Mouse (Mus musculus) spleen, adult 2 months (tissue): Measurements from ENCODE around the gene Tmem51. TPM values are rescaled to one million over a fixed set of nuclear protein-coding genes. Genes with fewer than 3 reads are reported as not detected.

Experiments
- DNase-seq, 2 experiments: peaks; one replicate each; pipeline versions ENCODE4 v3.0.0 to v3.0.0-alpha.2; 2012 to 2021; ENCODE audit warnings: low spot score in 2 of 2, low read depth in 1 of 2
- H3K27ac ChIP-seq: fragments of 200-500 bp; 2 replicates; pipeline ENCODE4 v1.5.1; 2012; ENCODE audit warnings: low read length, inconsistent platforms; ENCODE audit not compliant: insufficient read depth
- H3K27me3 ChIP-seq: fragments of 200-500 bp; 2 replicates; pipeline ENCODE4 v1.6.1; 2012; ENCODE audit warnings: mild to moderate bottlenecking, moderate library complexity, low read length, inconsistent platforms; ENCODE audit not compliant: control insufficient read depth, insufficient read depth
- H3K36me3 ChIP-seq: fragments of 200-500 bp; 2 replicates; pipeline ENCODE4 v1.6.1; 2012; ENCODE audit warnings: mild to moderate bottlenecking, low read length, inconsistent platforms; ENCODE audit not compliant: control insufficient read depth, insufficient read depth
- H3K4me1 ChIP-seq: fragments of 200-500 bp; 2 replicates; pipeline ENCODE4 v1.6.1; 2011; ENCODE audit warnings: inconsistent platforms; ENCODE audit not compliant: control insufficient read depth, insufficient read depth, insufficient read length
- H3K4me3 ChIP-seq: fragments of 200-500 bp; 2 replicates; pipeline ENCODE4 v1.5.1; 2011; ENCODE audit warnings: mild to moderate bottlenecking, inconsistent platforms; ENCODE audit not compliant: insufficient read depth, insufficient read length; ENCODE audit errors: extremely low read depth
- CTCF ChIP-seq: fragments of 200-500 bp; IDR thresholded peaks from 2 replicates; pipeline ENCODE4 v1.5.1; 2011; ENCODE audit warnings: mild to moderate bottlenecking, inconsistent platforms; ENCODE audit not compliant: insufficient read depth, insufficient read length, insufficient replicate concordance; ENCODE audit errors: extremely low read depth
- POLR2A ChIP-seq: fragments of 200-500 bp; IDR thresholded peaks from 2 replicates; pipeline ENCODE4 v1.6.1; 2011; ENCODE audit warnings: low read depth, low read length, inconsistent platforms
- WGBS: fragments of 180-500 bp; shearing (Covaris S2); methylation state at CpG from one replicate; pipeline ENCODE4 v1.1.7; 2018; 5-methylcytosine and 5-hydroxymethylcytosine counted together
- polyA plus RNA-seq: library from polyadenylated mRNA; depleted of rRNA; stranded (reverse); fragments of >200 nt; gene quantifications from 2 replicates; pipeline ENCODE4 v1.2.3, GENCODE M21; 2012

Tmem51 gene
- polyA plus RNA-seq, 1 experiment = 21.0 TPM

DNA sequence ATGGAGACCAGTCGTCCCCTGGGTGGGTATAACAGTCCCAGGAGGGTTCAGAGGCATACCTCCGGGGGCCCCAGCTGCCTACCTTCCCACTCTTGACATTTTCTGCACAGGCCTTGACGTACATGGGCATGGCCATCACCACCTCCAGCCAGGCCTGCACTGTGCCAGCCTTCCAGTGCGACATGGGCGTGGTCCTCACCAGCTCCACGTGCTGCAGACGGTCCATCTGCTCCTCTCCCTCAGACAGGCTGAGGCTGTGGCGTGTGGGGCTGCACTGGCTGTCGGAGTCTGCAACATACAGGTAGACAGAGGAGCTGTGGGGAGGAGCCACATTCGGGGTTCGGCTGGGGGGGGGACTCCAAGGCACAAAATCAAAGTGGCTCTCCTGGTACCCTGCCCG, 33.9 kb upstream of the Tmem51 start:
- WGBS = 88% methylated on average over 12 of the region's 12 CpGs
- no peak overlapping the region for H3K4me3 ChIP-seq

DNA sequence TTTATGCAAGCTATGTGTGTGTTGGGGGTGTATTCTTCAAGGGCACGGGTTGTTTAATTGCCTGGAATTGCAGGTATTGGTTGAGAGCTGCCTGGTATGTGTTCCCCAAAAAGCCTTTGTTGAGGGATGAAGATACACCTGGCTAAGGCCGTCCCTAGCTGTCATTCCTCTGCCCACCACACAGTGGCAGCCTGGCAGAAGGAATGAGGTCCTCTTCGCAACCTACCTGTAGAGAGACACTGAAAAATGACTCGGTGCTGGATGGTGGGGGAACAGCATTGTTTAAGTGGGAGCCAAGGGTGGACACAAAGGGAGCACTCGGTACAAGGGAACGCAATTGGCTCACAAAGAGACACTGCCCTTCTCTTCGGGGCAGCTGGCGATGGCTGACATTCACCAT, 29.2 kb upstream of the Tmem51 start:
- Histone ChIP-seq H3K27ac (no peak overlapping the region), H3K36me3 (no peaks in the 10 kb centered on the region), H3K4me3 (no peak overlapping the region), H3K4me1 (no peaks in the 10 kb centered on the region), H3K27me3 (no peaks in the 10 kb centered on the region)
- no peak for DNase-seq
- no peak for TF ChIP-seq POLR2A
- peak; percentile 11; the same call in 1 of the 2 replicates for TF ChIP-seq CTCF
- WGBS = 40% methylated on average over 8 of the region's 8 CpGs

More for the DNA sequence above, 33.9 kb upstream of the Tmem51 start:
- H3K27me3 ChIP-seq = no peaks in the 10 kb centered on the region
- H3K36me3 ChIP-seq = no peaks in the 10 kb centered on the region
- H3K27ac ChIP-seq = no peak overlapping the region
- no peaks in the 10 kb centered on the region for H3K4me1 ChIP-seq
- TF ChIP-seq CTCF (no peak), POLR2A (no peak)
- DNase-seq = no peak

DNA sequence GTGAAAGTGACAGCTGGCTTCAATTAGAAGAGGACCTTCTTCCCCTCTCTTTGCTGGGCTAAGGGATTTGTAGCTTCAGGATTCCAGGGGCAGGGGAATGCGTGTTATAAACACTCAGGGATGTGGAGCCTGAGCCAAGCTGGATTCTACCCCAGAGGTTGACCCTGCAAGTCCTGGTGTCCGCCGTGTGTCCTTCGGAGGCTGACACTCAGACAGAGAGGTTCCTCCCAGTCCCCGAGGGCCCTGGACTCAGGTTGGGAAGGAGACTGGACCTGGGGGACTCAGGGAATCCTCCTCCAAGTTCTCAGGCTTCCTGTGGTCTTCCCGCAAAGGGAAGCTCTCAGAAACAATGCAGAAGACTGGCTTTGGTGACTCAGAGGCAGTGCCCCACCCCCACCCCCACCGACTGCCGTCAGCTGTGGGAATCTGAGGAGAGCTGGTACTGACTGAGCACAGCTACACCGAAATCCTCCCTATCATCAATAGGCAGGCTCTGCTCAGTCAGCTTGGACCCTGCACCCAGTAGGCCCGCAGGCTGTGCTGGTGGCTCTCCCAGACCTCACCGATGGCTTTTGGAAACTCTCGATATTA, 19.1 kb upstream of the Tmem51 start:
- Histone ChIP-seq H3K4me1 (no peaks in the 10 kb centered on the region), H3K27ac (no peak overlapping the region), H3K36me3 (no peaks in the 10 kb centered on the region), H3K27me3 (no peaks in the 10 kb centered on the region), H3K4me3 (no peak overlapping the region)
- no peak for TF ChIP-seq CTCF
- no peak for TF ChIP-seq POLR2A
- no peak for DNase-seq
- WGBS = 38% methylated on average over 12 of the region's 12 CpGs

DNA sequence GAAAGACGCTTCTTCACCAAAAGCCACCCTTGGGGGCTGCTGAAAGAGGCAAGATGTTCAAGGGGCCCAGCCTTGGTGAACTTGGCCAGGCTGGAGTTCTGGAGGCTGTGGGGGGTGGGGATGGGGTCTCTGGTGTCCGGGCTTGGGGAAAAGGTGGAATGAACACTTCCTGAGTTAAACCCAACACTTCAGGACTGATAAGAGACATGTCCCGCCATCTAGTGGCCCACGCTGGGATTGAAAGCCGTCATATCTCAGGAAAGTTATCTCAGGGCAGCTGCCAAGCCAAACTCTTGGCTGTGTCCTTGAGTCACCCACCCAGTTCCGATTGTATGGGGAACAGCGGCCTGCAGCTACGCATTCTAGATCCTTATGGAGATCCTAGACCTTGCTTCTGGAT, 14.2 kb upstream of the Tmem51 start:
- H3K4me1 ChIP-seq = no peaks in the 10 kb centered on the region
- H3K36me3 ChIP-seq = no peaks in the 10 kb centered on the region
- H3K27ac ChIP-seq = no peak overlapping the region; the same call in 1 of the 2 replicates
- 10% methylated on average over 8 of the region's 8 CpGs for WGBS
- no peaks in the 10 kb centered on the region for H3K27me3 ChIP-seq
- peak in 1 of 2 experiments; percentile 43 for DNase-seq
- TF ChIP-seq CTCF (peak; percentile 40; the same call in 1 of the 2 replicates), POLR2A (no peak)
- H3K4me3 ChIP-seq = no peak overlapping the region

DNA sequence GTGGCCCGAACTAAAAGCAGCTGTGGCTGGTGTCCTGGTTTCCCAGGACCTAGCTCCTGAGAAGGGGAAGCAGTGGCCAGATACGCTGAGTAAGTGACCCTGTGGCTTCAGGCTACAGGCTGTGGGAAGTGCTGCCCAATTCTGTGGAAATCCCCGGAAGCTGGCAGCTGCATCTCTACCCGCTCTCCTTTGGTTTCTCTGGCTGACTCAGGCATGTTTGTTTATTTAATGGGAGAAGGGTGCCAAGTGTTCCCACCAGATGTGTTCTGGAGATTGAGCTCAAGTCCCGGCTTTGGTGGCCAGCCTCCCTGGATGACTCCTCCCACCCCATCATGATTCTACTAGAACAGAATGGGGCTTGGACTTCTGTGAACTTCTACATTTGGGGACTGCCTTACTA, 13.8 kb upstream of the Tmem51 start:
- peak in 1 of 2 experiments; percentile 13 for DNase-seq
- Histone ChIP-seq H3K4me1 (no peaks in the 10 kb centered on the region), H3K27ac (peak overlapping the region; percentile 48; the same call in 1 of the 2 replicates), H3K27me3 (no peaks in the 10 kb centered on the region), H3K4me3 (no peak overlapping the region), H3K36me3 (no peaks in the 10 kb centered on the region)
- WGBS = 8% methylated on average over 5 of the region's 5 CpGs
- no peak for TF ChIP-seq CTCF
- no peak for TF ChIP-seq POLR2A

DNA sequence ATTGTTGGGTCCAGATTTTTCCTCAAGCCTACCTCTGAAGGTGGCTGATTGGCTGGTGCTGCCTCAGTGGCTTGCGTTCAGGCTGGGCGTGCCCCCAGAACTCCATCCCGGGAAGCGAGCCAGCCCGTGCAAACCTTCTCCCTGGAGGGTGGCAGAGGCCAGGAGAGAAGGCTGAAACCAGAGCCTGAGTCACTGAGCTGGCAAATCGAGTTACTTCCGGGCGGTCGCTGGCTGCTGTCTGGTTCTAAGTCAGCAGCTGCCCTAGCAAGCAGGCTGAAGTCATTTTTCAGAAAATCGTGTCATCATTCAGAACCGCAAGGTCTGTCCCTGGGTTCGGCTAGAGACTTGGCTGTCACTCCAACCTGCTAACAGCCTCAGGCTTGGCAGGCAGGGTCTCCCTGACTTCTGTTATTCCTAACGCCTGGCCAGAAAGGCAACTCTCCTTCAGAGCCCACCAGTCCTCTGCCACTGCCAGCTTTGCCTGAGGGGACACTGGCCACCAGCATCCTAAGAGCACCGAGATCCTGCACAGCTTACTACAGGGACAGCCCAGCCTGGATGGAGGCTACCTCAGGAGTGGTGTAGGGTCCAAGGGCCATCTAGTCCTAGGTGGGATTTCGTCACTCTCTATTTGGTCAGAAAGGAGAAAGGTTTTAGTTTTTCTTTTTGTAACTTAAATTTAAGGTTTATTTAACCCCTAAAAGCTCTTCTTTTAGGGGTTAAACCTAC, 11.6 kb upstream of the Tmem51 start:
- H3K27ac ChIP-seq = no peak overlapping the region
- H3K4me1 ChIP-seq = no peaks in the 10 kb centered on the region; the same call in 1 of the 2 replicates
- no peaks in the 10 kb centered on the region for H3K27me3 ChIP-seq
- H3K36me3 ChIP-seq = no peaks in the 10 kb centered on the region
- 65% methylated on average over 15 of the region's 15 CpGs for WGBS
- TF ChIP-seq POLR2A (no peak), CTCF (no peak)
- H3K4me3 ChIP-seq = no peak overlapping the region
- DNase-seq = no peak

DNA sequence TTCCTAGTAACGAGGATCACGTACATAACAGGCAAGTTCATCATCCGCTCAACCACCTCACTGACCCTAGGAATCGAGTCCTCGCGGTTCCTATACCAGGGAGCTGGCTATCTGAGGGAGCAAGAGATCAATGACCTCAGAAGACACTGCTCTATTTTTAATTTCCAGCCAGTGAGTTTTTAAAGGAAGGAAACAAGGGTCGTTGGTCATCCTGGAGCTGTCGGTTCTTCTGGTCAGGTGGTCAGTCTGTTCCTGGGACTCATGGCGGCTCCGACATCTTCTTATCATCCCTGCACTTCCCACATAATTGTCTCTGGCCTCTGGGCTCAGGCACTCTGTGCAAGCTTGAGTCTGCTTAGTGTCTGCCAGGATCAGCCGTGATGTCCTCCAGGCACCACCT, 10.3 kb upstream of the Tmem51 start:
- no peaks in the 10 kb centered on the region for H3K27me3 ChIP-seq

More for the DNA sequence above, 10.3 kb upstream of the Tmem51 start:
- no peaks in the 10 kb centered on the region; the same call in 1 of the 2 replicates for H3K4me1 ChIP-seq
- no peak for DNase-seq
- no peak overlapping the region for H3K4me3 ChIP-seq
- H3K36me3 ChIP-seq = no peaks in the 10 kb centered on the region
- TF ChIP-seq CTCF (no peak), POLR2A (no peak)
- 80% methylated on average over 11 of the region's 11 CpGs for WGBS
- H3K27ac ChIP-seq = no peak overlapping the region
